Mouse (Mus musculus) kidney, embryonic 16.5 days (tissue): ENCODE results near the gene Aebp1. TPM values are rescaled to one million over a fixed set of nuclear protein-coding genes. Genes with fewer than 3 reads are reported as not detected.

Source experiments
- ATAC-seq: fragments of 200-750 bp; cut with Nextera tagmentation; 2 replicates; pipeline ENCODE4 v1.8.0; 2017; ENCODE audit warnings: moderate TSS enrichment; ENCODE audit not compliant: low FRiP score, low TSS enrichment
- H3K27ac ChIP-seq: fragments of 300-500 bp; sonication (generic); 2 replicates; pipeline ENCODE4 v1.5.1; 2014; ENCODE audit warnings: low read length
- H3K27me3 ChIP-seq: fragments of 300-500 bp; sonication (generic); 2 replicates; pipeline ENCODE4 v1.6.1; 2014; ENCODE audit warnings: low read length, control low read depth, mixed read lengths; ENCODE audit not compliant: insufficient read depth
- H3K36me3 ChIP-seq: fragments of 300-500 bp; sonication (generic); 2 replicates; pipeline ENCODE4 v1.6.1; 2014; ENCODE audit warnings: low read length, control low read depth, mixed read lengths; ENCODE audit not compliant: insufficient read depth
- H3K4me1 ChIP-seq: fragments of 300-500 bp; sonication (generic); 2 replicates; pipeline ENCODE4 v1.6.1; 2014; ENCODE audit warnings: low read length, control low read depth, mixed read lengths; ENCODE audit not compliant: insufficient read depth
- H3K4me2 ChIP-seq: fragments of 300-500 bp; sonication (generic); replicated peaks from 2 replicates; pipeline ENCODE4 v1.6.1; 2014; ENCODE audit warnings: low read depth, low read length
- H3K4me3 ChIP-seq: fragments of 300-500 bp; sonication (generic); 2 replicates; pipeline ENCODE4 v1.5.1; 2014; ENCODE audit warnings: mild to moderate bottlenecking, low read length
- H3K9ac ChIP-seq: fragments of 300-500 bp; sonication (generic); replicated peaks from 2 replicates; pipeline ENCODE4 v1.6.1; 2014; ENCODE audit warnings: low read length
- H3K9me3 ChIP-seq: fragments of 300-500 bp; sonication (generic); 2 replicates; pipeline ENCODE4 v1.6.1; 2016; ENCODE audit warnings: low read length, control low read depth
- WGBS: fragments of 180-500 bp; shearing (Covaris S2); extraction: QIAGEN DNeasy Blood & Tissue Kit; methylation state at CpG from one replicate; pipeline ENCODE4 v1.1.7; 2014; 5-methylcytosine and 5-hydroxymethylcytosine counted together
- polyA plus RNA-seq: library from polyadenylated mRNA; unstranded; fragments of >200 nt; fragmentation: Nextera tagmentation; extraction: Ambion mirVana; gene quantifications from 2 replicates; pipeline ENCODE4 v1.2.1, GENCODE M21; 2015

The Aebp1 gene
- polyA plus RNA-seq, 1 experiment from 2014 or later: 61.1 TPM

DNA sequence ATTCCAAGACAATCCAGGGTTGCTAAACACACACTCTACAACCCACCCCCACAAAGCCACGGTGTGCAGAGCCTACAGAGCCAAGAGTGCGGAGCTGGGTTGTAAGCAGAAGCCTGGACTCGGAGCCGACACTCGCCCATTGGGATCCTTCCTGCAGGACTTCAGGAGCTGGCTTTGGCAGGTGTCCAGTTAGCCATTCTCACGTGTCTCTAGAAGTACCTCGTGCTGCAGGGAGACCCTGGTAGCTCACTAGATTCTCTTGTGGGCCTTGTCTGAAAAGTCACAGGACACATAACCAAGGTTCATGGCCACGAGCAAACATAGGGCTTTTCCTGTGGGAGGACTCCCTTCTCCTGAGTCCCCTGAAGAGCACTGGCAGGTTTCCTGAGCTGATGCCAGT lies 51.5 kb downstream of the Aebp1 start:
- no peaks in the 10 kb centered on the region for H3K9me3 ChIP-seq
- ATAC-seq: no peak
- no peaks in the 10 kb centered on the region for H3K27me3 ChIP-seq
- no peaks in the 10 kb centered on the region for H3K4me1 ChIP-seq
- no peak overlapping the region for H3K4me2 ChIP-seq
- WGBS: 57% methylated on average over 8 of the region's 8 CpGs
- no peaks in the 10 kb centered on the region for H3K36me3 ChIP-seq
- H3K27ac ChIP-seq: no peak overlapping the region
- H3K9ac ChIP-seq: no peak overlapping the region
- no peak overlapping the region for H3K4me3 ChIP-seq

DNA sequence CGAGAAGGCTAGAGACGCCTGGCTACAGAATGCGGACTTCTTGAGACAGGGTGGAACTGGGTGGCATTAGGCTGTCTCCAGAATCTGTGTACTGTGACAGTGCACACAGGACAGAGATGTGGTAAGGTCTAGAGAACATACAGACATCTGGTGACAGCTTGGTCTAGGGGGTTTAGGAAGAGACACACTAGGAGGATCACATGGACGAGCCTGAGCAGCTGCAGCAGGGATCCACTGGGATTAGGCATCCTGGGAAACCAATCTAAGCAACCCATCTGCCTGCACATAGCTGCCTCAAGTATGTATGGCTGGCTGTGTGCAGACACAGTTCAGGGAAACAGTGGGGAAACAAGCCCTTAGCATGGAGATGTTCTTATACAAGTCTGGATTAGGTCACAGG lies 52.2 kb downstream of the Aebp1 start:
- H3K4me1 ChIP-seq: no peaks in the 10 kb centered on the region
- H3K27ac ChIP-seq: no peak overlapping the region
- H3K9ac ChIP-seq: no peak overlapping the region
- 79% methylated on average over 4 of the region's 4 CpGs for WGBS
- H3K9me3 ChIP-seq: no peaks in the 10 kb centered on the region
- ATAC-seq: no peak
- no peaks in the 10 kb centered on the region for H3K36me3 ChIP-seq
- no peak overlapping the region for H3K4me2 ChIP-seq
- H3K27me3 ChIP-seq: no peaks in the 10 kb centered on the region
- H3K4me3 ChIP-seq: no peak overlapping the region

DNA sequence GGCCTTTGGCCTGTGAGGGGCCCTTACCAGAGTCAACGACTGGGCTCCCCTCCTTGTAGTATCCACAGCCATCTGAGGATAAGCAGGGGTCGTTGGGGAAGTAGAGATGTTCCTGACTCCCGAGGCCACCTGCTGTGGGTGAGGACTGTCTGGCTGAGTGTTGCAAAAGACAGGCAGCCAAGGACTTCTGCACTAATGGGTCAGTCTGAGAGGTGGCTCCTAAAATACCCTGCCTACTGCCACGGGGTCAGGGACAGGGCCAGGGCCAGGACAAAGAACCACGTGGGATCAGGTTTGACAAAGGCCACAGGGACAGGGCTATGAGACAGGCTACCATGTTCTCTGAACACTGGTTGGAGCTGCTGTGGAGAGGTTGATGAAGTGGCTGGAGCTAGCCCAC lies 53.2 kb downstream of the Aebp1 start:
- Histone ChIP-seq H3K9me3 (no peaks in the 10 kb centered on the region), H3K4me1 (no peaks in the 10 kb centered on the region), H3K9ac (no peak overlapping the region), H3K27me3 (no peaks in the 10 kb centered on the region), H3K27ac (no peak overlapping the region), H3K4me2 (no peak overlapping the region), H3K4me3 (no peak overlapping the region), H3K36me3 (no peaks in the 10 kb centered on the region)
- 57% methylated on average over 5 of the region's 5 CpGs for WGBS
- ATAC-seq: no peak

DNA sequence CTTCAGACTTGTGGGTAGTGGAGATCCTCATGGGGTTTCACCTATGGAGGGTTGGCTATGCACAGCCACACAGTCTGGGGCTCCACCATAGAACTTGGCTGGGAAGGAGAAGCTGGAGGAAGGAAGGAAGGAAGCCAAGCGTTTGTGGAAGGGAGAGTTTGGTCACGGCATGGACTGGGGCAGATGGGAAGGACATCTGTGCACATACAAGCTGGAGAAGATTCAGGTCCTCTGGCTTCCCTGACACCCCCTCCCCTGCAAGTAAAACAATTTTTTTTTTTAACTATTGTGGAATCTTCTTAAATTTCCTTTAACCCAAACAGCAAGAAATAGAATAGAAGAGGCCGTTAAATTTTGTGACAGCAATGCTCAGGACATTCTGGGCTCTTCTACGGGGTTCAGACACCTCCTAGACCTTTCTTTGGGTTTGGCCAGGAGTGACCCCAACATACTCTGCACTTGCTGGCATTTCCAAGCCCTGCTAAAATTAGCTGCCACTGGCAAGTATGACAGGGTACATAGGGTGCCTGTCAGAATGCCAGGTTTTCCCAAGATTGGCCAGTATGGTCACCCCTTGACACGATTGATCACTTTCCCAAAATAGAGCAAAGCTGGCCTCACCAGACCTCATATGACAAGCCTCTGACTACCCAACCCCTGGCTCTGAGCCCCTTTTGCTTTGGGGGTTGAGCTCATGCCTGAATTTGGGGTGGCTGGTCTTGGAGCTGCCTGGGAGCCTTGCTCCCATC lies 53.9 kb downstream of the Aebp1 start:
- Histone ChIP-seq H3K27ac (no peak overlapping the region), H3K4me3 (no peak overlapping the region), H3K36me3 (no peaks in the 10 kb centered on the region), H3K9ac (no peak overlapping the region), H3K27me3 (no peaks in the 10 kb centered on the region), H3K4me2 (no peak overlapping the region), H3K4me1 (no peaks in the 10 kb centered on the region; the same call in 1 of the 2 replicates), H3K9me3 (no peaks in the 10 kb centered on the region)
- WGBS: 75% methylated on average over 5 of the region's 5 CpGs
- no peak for ATAC-seq

DNA sequence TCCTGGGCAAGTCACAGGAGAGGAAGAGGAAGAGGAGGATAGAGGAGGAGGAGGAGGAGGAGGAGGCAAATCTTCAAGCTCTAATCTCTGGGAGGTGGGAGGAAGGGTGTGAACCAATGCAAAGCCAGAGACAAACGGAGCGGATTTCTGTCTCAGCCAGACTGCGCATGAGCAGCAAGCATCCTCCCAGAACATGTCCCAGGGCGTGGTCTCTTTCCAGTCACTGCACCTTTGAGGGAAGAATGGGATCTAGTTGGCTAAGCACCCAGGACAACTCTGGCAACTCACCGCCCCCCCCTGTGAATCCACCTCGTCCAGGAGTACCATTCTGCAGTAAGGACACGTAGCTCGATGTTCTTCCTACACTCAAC lies 54.4 kb downstream of the Aebp1 start:
- H3K9me3 ChIP-seq: no peaks in the 10 kb centered on the region
- ATAC-seq: no peak
- H3K4me1 ChIP-seq: no peaks in the 10 kb centered on the region; the same call in 1 of the 2 replicates
- H3K27ac ChIP-seq: no peak overlapping the region
- no peak overlapping the region for H3K9ac ChIP-seq
- H3K27me3 ChIP-seq: no peaks in the 10 kb centered on the region
- no peak overlapping the region for H3K4me2 ChIP-seq
- no peak overlapping the region for H3K4me3 ChIP-seq
- WGBS: 64% methylated on average over 8 of the region's 8 CpGs
- no peaks in the 10 kb centered on the region for H3K36me3 ChIP-seq

DNA sequence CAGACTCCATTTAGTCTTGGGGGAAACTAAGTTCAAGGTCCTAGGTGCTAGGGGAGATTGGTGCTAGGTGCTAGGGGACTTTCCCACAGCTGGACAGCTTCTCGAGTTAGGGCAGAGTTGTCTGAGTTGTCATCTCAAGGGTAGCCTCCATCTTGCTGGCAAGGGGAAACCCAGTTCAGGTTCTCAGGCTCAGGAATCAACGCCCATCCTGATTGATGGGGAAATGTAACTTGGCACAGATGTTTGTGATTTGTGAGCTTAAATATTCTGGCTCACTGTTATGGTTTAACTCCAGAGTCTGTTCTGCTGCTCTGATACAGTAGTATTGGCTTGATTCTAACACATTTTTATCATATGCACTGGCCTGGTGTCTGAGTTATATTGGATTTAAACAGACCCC lies 56.4 kb downstream of the Aebp1 start:
- Histone ChIP-seq H3K4me1 (no peaks in the 10 kb centered on the region; the same call in 1 of the 2 replicates), H3K4me2 (no peak overlapping the region), H3K4me3 (no peak overlapping the region), H3K27me3 (no peaks in the 10 kb centered on the region), H3K36me3 (no peaks in the 10 kb centered on the region), H3K27ac (no peak overlapping the region), H3K9ac (no peak overlapping the region), H3K9me3 (no peaks in the 10 kb centered on the region)
- no peak for ATAC-seq
- 75% methylated on average over 2 of the region's 2 CpGs for WGBS

DNA sequence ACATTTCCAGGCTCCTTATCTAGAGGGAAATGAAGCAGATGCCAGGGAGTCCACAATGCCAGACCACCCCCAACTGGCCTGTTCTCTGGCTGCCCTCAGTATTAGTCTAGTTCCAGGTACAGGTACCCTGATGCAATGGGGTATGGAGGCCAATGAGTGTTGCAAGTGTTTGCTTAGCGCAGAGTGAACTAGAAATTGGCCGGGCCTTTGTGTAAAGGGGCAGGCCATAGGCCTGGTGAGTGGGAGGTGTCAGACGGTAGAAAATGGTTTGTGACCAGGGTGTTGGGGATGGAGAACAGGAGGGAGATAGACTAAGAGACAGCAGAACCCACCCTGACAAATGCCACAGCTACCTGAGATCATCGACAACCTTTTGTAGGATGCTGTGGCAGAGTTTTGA lies 57.9 kb downstream of the Aebp1 start:
- 92% methylated on average over 4 of the region's 4 CpGs for WGBS
- Histone ChIP-seq H3K4me1 (no peaks in the 10 kb centered on the region; the same call in 1 of the 2 replicates), H3K9me3 (no peaks in the 10 kb centered on the region), H3K27me3 (no peaks in the 10 kb centered on the region), H3K36me3 (no peaks in the 10 kb centered on the region), H3K9ac (no peak overlapping the region), H3K4me3 (no peak overlapping the region), H3K4me2 (no peak overlapping the region), H3K27ac (no peak overlapping the region)
- no peak for ATAC-seq

DNA sequence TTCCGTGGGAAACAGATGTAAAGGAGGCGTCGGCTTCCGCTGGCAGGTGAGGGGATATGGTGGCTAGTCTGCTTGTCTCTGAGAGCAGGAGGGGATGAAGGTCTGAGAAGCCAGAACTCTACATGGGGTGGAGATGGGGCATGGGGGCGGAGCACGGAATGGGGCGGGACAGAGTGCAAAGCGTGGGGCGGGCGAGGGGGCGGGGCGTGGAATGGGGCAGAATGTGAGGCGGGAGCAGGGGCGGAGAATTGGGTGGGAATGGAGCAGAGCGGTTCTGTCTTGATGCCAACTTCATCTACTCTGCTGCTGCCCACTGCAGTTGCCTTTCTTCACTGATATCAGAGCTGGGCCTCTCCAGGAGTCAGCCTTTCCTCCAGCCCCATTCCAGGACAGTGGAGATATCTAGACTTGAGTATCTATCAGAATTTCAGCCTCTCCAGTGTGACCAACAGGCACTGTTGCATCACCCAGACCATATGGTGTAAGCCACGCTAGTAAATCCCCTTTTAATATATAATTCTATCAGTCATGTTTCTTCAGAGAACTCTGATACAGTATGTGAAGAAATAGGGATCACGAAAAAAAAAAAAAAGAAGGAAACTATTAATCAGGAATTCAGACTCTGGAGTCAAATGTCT lies 58.7 kb downstream of the Aebp1 start:
- H3K9ac ChIP-seq: no peak overlapping the region
- no peaks in the 10 kb centered on the region for H3K36me3 ChIP-seq
- 32% methylated on average over 17 of the region's 17 CpGs for WGBS
- peak overlapping the region; percentile 26 for H3K4me2 ChIP-seq
- no peaks in the 10 kb centered on the region for H3K9me3 ChIP-seq
- no peak overlapping the region for H3K27ac ChIP-seq
- ATAC-seq: peak; percentile 57; the same call in 1 of the 2 replicates
- no peaks in the 10 kb centered on the region for H3K27me3 ChIP-seq
- H3K4me3 ChIP-seq: no peak overlapping the region
- H3K4me1 ChIP-seq: no peaks in the 10 kb centered on the region; the same call in 1 of the 2 replicates
